Mouse (Mus musculus): ENCODE data around the gene P2ry6.

The P2ry6 gene

GRCm38 (mm10) chr7:100993166-100993565 lies 18.7 kb upstream of the P2ry6 start:
- in situ Hi-C loops (cut with MboI; ENCODE audit: unreplicated experiment in 2 of 2), result loop anchor here in 1 of 2 experiments (25.0 kb wide), 1 partner anchor 619 kb away; no protein-coding TSS in a partner anchor

GRCm38 (mm10) chr7:100991972-100992371 lies 17.5 kb upstream of the P2ry6 start:
- in situ Hi-C loops (cut with MboI; ENCODE audit: unreplicated experiment in 2 of 2), result loop anchor here in 1 of 2 experiments (25.0 kb wide), 1 partner anchor 620 kb away; no protein-coding TSS in a partner anchor

DNA sequence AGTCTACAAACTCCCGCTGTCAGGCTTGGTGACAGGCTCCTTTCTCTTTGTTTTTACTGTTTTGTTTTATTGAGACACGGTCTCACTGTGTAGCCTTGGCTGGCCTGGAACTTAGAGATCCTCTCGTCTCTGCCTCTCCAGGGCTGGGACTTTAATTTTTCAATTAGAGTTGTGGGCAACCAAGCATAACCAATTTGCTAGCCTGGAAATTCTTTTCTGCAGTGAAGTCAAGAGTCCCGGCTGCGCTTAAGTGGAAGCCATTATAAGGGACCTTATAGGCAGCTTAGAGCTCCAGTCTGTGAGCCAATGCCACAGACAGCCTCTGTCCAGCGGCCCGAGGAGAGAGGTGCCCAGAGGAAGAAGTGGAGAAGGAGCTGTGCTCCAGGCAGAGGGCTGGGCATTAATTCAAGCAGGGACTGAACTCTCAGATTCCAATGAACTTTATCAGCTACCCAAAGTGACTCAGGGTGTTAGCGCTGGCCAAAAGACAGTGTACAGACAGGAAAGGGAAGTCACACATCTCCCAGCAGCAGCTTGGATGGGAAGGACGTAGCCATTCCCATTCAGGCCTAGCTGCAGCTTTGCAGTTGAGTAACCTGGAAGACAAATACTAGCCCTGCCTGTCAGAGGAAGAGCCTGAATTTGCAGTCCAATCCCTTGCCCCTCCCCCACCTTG lies 16.3 kb upstream of the P2ry6 start:
- in situ Hi-C loops (cut with MboI; ENCODE audit: unreplicated experiment in 2 of 2), result loop anchor here in 1 of 2 experiments (25.0 kb wide), 1 partner anchor 622 kb away; no protein-coding TSS in a partner anchor

DNA sequence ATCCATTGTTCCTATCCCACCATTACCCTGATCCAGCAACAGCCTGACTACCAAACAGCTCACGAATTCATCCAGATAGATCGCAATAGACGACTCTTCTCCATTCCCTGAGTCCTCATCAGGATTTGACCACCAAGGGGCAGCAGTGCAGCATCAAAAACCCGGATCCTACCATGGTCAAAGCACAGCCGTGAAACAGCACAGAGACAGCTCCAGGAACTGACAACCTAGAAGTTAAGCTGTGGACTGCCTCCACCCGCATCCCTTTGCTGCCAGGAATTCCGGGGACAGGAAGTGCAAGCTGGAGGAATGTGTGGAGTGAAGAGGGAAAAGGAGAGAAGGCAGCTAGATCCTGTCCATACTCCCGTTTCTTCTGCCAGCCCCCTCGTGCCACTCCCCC lies 13.6 kb upstream of the P2ry6 start:
- in situ Hi-C loops (cut with MboI; ENCODE audit: unreplicated experiment in 2 of 2), result loop anchor here (5.0 to 25.0 kb wide), 6 partner anchors 299 to 624 kb away; partner anchors contain the start of gene Gm45837 (in 2 of the 2)

DNA sequence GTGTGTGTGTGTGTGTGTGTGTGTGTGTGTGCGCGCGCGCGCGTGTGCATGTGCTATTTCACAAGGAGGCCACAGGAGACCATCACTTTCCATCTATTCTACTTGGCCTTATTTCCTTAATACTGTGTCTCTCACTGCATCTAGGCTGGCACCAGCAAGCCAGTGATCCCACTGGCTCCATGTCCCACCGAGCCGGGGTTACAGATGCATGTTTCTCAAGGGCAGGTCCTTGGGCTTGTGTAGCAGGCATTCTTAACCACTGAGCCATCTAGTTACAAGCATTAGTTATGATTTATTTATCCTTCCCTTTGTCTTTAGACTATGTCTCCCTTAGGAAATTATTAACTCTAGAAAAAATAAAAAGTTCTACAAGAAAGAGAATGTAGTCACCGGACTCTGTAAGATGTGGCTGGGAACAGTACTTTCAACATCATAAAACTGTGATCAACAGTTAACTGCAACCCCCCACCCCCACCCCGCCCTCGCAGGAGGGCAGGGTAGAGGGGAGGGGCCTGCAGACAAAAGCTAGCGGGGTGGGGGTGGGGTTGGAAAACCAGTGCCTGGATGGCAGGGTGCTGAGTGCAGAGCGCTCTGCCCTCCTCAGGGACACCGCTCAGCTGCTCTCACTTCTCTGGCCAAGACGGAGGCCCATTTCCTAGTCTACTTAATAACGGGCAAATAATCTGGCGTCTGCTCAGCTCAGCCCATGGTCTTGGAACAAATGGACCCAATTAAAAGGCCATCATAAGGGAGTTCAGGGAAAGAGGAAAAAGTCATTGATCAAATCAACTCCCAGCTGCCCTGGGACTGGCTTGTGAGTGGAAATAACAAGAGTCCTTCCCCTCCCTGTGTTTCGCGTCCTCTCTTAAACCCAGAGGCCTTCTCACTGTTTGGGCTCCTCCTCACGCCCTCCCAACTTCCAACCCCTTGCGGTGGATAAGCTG lies 10.3 kb upstream of the P2ry6 start:
- in situ Hi-C loops (cut with MboI; ENCODE audit: unreplicated experiment in 2 of 2), result loop anchor here (5.0 to 25.0 kb wide), 7 partner anchors 298 to 628 kb away; partner anchors contain the start of gene Gm45837 (in 2 of the 2)

DNA sequence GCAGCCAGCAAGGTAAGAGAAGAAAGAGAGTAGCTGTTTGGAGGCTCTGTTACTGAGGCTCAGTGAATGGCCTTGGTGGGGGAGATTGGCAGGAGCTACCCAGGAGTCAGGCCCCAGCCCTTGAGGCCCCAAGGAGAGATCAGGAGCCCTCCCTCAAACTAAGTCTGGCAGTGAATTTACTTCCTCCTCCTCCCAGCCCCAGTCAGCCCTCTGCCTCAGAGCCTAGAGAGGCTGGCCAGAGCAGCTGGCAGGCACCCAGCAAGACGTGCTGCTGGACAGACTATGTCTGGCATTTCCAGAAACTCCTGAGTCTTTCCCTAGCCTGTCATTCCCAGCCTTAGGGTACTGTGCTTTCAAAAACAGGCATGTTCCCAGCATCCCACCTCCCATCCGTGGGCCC lies 4.7 kb upstream of the P2ry6 start:
- in situ Hi-C loops (cut with MboI; ENCODE audit: unreplicated experiment in 2 of 2), result loop anchor here in 1 of 2 experiments (25.0 kb wide), 1 partner anchor 633 kb away; no protein-coding TSS in a partner anchor

GRCm38 (mm10) chr7:100978171-100978570 lies 3.7 kb upstream of the P2ry6 start:
- in situ Hi-C loops (cut with MboI; ENCODE audit: unreplicated experiment in 2 of 2), result loop anchor here in 1 of 2 experiments (25.0 kb wide), 1 partner anchor 634 kb away; no protein-coding TSS in a partner anchor

DNA sequence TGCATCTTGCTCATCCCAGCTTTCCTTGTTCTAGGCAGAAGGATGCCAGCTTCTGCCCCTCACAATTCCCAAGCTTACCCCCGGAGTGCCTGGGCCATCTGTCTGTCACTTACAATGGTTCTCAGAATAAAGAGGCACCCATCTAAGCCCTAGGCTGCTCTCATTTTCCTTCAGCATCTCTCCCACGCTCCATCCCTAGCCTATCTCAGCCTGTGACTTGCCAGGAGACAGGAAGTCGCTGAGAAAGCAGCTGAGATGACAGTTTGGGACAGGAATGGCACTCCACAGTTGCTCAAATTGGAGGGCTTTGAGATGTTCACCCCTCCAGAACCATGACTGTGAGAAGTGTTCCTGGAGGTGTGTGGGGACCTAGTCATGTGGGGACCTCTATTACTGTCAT lies 1.6 kb downstream of the P2ry6 start:
- in situ Hi-C loops (cut with MboI; ENCODE audit: unreplicated experiment in 2 of 2), result loop anchor here in 1 of 2 experiments (25.0 kb wide), 1 partner anchor 1114 kb away; the partner anchor contains the start of gene Trpc2

DNA sequence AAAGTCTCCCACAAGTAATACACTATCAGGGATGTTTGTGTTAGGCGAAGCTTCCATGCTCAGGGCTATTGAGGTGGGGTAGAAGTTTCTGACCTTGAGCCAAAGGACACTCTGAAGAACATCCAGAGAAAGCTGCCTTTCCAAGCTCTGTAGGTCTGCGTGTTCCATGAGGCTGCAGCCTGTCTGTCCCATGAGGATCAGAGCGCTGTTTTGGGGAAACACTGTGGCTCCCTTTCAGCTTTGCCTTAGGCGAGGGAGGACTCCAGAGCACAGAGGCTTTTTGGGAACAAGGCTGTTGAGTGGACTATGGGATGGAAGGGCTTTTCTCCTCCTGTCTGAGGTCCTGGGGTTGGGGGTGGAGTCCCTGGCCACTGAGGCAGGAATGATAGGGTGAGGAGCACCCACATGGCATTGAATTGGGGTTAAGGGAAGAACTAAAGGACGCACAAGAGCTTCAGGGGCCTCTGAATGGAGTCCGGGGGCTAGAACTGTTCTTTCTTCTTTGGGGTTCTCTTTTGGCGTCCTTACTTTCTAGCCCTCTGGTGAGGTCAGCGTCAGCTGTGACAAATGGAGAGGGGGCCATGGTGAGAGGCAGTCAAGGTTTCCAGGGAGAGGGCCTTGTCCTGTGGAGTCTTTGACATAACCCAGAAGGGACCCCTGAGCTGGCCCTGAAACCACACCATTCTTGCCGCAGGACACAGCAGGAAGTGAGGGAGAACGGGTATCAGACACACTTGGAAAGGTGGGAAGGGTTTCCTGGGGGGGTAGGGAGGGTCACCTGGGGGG lies 5.4 kb downstream of the P2ry6 start:
- in situ Hi-C loops (cut with MboI; ENCODE audit: unreplicated experiment in 2 of 2), result loop anchor here in 1 of 2 experiments (25.0 kb wide), 1 partner anchor 1118 kb away; the partner anchor contains the start of gene Trpc2

GRCm38 (mm10) chr7:100968376-100968775 lies 6.1 kb downstream of the P2ry6 start:
- in situ Hi-C loops (cut with MboI; ENCODE audit: unreplicated experiment in 2 of 2), result loop anchor here in 1 of 2 experiments (25.0 kb wide), 1 partner anchor 1119 kb away; the partner anchor contains the start of gene Trpc2

- in situ Hi-C loops (cut with MboI; ENCODE audit: unreplicated experiment in 2 of 2), result loop anchor here in 1 of 2 experiments (25.0 kb wide), 1 partner anchor 1119 kb away; the partner anchor contains the start of gene Trpc2
Observed at GRCm38 (mm10) chr7:100967850-100968249, 6.6 kb downstream of the P2ry6 start.

- in situ Hi-C loops (cut with MboI; ENCODE audit: unreplicated experiment in 2 of 2), result loop anchor here in 1 of 2 experiments (25.0 kb wide), 1 partner anchor 1121 kb away; the partner anchor contains the start of gene Trpc2
Observed at GRCm38 (mm10) chr7:100966014-100966413, 8.4 kb downstream of the P2ry6 start.

- in situ Hi-C loops (cut with MboI; ENCODE audit: unreplicated experiment in 2 of 2), result loop anchor here in 1 of 2 experiments (25.0 kb wide), 1 partner anchor 1122 kb away; the partner anchor contains the start of gene Trpc2
Observed at GRCm38 (mm10) chr7:100965079-100965478, 9.4 kb downstream of the P2ry6 start.

DNA sequence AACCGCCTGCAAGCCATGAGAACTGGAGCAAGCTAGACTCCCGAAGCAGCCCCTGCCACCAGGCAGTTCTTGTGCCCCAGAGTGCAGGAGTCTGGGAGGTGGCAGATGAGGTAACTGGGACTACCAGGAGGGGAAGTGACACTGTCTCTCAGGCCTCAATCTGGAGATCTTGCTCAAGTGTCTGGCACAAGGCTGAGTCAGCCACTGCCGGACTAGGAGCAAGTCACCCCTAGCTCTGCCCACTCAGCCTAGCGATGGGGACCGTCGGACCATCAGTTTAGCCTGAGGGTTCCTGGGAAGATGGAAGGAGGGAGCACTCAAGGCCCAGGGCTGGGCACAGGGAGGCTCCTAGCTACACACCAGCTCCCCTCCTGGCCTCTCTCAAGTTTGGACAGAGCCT lies 10.2 kb downstream of the P2ry6 start:
- in situ Hi-C loops (cut with MboI; ENCODE audit: unreplicated experiment in 2 of 2), result loop anchor here in 1 of 2 experiments (25.0 kb wide), 1 partner anchor 1123 kb away; the partner anchor contains the start of gene Trpc2

DNA sequence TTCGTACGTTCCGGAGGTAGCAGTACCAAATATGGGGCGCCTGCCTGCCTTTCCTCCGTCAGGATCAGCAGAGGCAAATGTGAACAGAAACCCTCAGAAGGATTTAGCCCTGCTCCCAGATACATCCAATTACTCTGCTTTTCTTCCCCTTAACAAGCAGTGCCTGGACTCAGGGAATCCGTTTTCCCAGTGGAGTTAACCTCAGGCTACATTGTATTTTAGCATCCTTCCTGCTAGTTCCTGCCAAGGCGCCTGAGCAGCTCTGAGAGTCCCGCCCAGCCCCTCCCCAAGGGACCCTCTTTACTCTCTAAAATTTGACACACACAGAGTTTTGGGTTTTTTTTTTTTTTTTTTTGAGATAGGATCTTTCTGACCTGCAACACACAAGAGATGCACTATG lies 11.1 kb downstream of the P2ry6 start:
- in situ Hi-C loops (cut with MboI; ENCODE audit: unreplicated experiment in 2 of 2), result loop anchor here in 1 of 2 experiments (25.0 kb wide), 1 partner anchor 1124 kb away; the partner anchor contains the start of gene Trpc2

- in situ Hi-C loops (cut with MboI; ENCODE audit: unreplicated experiment in 2 of 2), result loop anchor here in 1 of 2 experiments (25.0 kb wide), 1 partner anchor 1126 kb away; the partner anchor contains the start of gene Trpc2
Observed at GRCm38 (mm10) chr7:100961146-100961545, 13.3 kb downstream of the P2ry6 start.

DNA sequence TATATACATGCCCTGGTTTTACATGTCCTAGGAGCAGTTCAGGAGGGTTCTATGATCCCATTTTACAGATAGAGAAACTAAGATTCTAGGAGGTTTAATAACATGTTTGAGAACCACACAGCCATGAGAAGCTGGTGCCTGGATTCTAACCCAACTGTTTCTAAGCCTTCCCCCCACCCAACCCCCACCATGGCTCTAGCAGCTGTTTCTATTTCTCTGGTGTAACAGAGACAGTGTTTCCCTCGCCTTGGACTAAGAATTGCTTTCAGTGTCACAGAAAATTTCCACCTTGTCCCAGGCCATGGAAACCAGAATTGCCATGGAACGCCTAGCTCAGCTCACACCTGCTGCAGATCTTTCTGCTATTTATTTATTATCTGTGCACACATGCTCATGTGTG lies 14.0 kb downstream of the P2ry6 start:
- in situ Hi-C loops (cut with MboI; ENCODE audit: unreplicated experiment in 2 of 2), result loop anchor here in 1 of 2 experiments (25.0 kb wide), 1 partner anchor 1127 kb away; the partner anchor contains the start of gene Trpc2

- in situ Hi-C loops (cut with MboI; ENCODE audit: unreplicated experiment in 2 of 2), result loop anchor here in 1 of 2 experiments (25.0 kb wide), 1 partner anchor 1129 kb away; the partner anchor contains the start of gene Trpc2
Observed at GRCm38 (mm10) chr7:100958426-100958825, 16.0 kb downstream of the P2ry6 start.

DNA sequence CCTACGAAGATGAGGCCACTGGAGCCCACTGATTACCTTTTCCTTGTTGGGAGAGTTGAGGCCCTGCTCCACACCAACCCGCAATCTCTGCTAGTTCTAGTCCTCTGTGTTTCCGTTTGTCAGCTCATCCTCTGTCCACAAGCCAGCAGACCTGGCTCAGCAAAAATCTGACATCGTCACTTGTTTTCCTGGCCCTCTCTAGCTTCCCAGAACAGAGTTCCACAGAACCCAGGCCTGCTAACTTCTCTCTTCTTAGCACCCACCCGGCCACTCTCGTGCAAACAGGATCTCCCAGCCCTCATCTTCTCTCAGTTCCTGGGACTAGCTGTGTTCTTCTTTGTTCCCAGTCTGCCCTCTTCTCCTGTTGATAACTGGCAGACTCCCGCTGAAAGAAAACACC lies 21.8 kb downstream of the P2ry6 start:
- in situ Hi-C loops (cut with MboI; ENCODE audit: unreplicated experiment in 2 of 2), result loop anchor here in 1 of 2 experiments (25.0 kb wide), 1 partner anchor 1135 kb away; the partner anchor contains the start of gene Trpc2
